Mouse (Mus musculus) spleen, postnatal 14 days (tissue): ENCODE data around the gene Ece1.
A peak's percentile ranks its signal among the peaks of the same experiment; 100 is the strongest.
"Not testable (repeated sequence)": the region's sequence is repeated elsewhere in the genome, so short reads cannot be mapped to it uniquely, and the experiment has no call there.

Experiments
- DNase-seq, 2 experiments: peaks; one replicate each; pipeline ENCODE4 v3.0.0; 2021 to 2022; ENCODE audit warnings: low spot score in 2 of 2

Ece1 gene

GRCm38 (mm10) chr4:137862019-137862418 is at the start of gene Ece1:
TSS of gene Ece1 (plus strand) at chr4:137862237.
- DNase-seq = peak; percentile 72 to 75

GRCm38 (mm10) chr4:137812946-137813708 is 48.9 kb upstream of the Ece1 start:
- no peak for DNase-seq

- DNase-seq = no peak
Observed at GRCm38 (mm10) chr4:137814140-137814539, 47.9 kb upstream of the Ece1 start.

GRCm38 (mm10) chr4:137815473-137815872 is 46.6 kb upstream of the Ece1 start:
- no peak for DNase-seq

- DNase-seq = no peak
Observed at GRCm38 (mm10) chr4:137816216-137816615, 45.8 kb upstream of the Ece1 start.

- no peak for DNase-seq
Observed at GRCm38 (mm10) chr4:137818341-137818740, 43.7 kb upstream of the Ece1 start.

- no peak for DNase-seq
Observed at GRCm38 (mm10) chr4:137819487-137819886, 42.5 kb upstream of the Ece1 start.

- DNase-seq = no peak
Observed at GRCm38 (mm10) chr4:137820721-137821120, 41.3 kb upstream of the Ece1 start.

GRCm38 (mm10) chr4:137822537-137822936 is 39.5 kb upstream of the Ece1 start:
- DNase-seq = no peak

- DNase-seq = no peak
Observed at GRCm38 (mm10) chr4:137823542-137823941, 38.5 kb upstream of the Ece1 start.

GRCm38 (mm10) chr4:137824881-137825280 is 37.2 kb upstream of the Ece1 start:
- no peak for DNase-seq

GRCm38 (mm10) chr4:137830380-137830779 is 31.7 kb upstream of the Ece1 start:
- DNase-seq = no peak

GRCm38 (mm10) chr4:137831598-137831997 is 30.4 kb upstream of the Ece1 start:
- no peak for DNase-seq

- DNase-seq = peak; percentile 27 to 52
Observed at GRCm38 (mm10) chr4:137835624-137836337, 26.3 kb upstream of the Ece1 start.

- DNase-seq = no peak
Observed at GRCm38 (mm10) chr4:137836741-137837140, 25.3 kb upstream of the Ece1 start.

- DNase-seq = no peak
Observed at GRCm38 (mm10) chr4:137837792-137838191, 24.2 kb upstream of the Ece1 start.

GRCm38 (mm10) chr4:137838791-137839190 is 23.2 kb upstream of the Ece1 start:
- no peak for DNase-seq

- DNase-seq = no peak
Observed at GRCm38 (mm10) chr4:137839452-137839851, 22.6 kb upstream of the Ece1 start.

- peak in 1 of 2 experiments; percentile 57 for DNase-seq
Observed at GRCm38 (mm10) chr4:137844656-137845055, 17.4 kb upstream of the Ece1 start.

GRCm38 (mm10) chr4:137847651-137848050 is 14.4 kb upstream of the Ece1 start:
- DNase-seq = not testable (repeated sequence)

GRCm38 (mm10) chr4:137850161-137850560 is 11.9 kb upstream of the Ece1 start:
- DNase-seq = no peak

GRCm38 (mm10) chr4:137851484-137851883 is 10.6 kb upstream of the Ece1 start:
- peak in 1 of 2 experiments; percentile 35 for DNase-seq

GRCm38 (mm10) chr4:137853822-137854221 is 8.2 kb upstream of the Ece1 start:
- no peak for DNase-seq
